Mouse (Mus musculus) G1E-ER4 (cell line): ENCODE data around the gene Tspan3. TPM values are rescaled to one million over a fixed set of nuclear protein-coding genes. Genes with fewer than 3 reads are reported as not detected.

Experiments used
- GATA1 ChIP-seq: IDR thresholded peaks from one replicate; pipeline ENCODE4 v1.8.0; 2012; ENCODE audit warnings: low read length, inconsistent platforms
- polyA plus RNA-seq: library from polyadenylated mRNA; stranded (reverse); fragments of >175 nt; gene quantifications from 2 replicates; pipeline ENCODE4 v1.2.3, GENCODE M21; 2012

Tspan3 gene
- polyA plus RNA-seq, 1 experiment: not detected

DNA sequence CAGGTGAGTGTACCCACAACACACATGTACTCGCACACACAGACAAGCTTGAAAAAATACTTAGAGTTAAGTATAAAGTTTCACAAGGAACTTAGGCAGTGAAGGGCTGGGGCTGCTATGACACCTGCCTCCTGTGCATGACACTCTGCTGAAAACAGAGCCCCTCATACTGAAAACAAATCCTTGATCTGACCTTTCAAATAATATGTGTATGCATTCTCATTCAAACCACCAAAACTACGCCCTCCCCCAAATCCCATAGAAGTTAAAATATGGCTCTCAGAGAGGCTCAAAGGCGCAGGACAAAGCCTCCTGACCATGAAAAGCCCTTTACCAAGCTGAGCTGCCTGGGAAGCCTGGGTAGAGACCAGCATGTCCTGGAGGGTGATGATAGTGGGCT, 10.0 kb upstream of the Tspan3 start:
- TF ChIP-seq GATA1: no peak

DNA sequence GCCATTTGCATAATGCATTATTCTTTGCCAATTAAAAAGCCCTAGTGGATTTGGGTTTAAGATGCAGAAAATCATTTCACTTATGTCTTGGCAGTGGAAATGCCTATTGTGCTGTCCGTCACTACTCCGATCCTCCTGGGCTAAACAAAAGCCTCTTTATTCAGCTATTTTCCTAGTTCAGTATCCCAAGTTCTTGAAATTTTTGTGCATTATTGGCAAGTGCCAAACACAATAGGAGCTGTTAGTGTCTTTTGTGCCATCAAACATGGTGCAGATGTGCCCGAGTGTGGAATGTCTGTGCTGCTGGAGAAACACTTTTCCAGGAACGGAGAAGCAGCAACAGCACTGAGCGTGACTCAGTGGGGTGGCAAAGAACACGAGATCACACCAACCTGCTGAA, 2.4 kb upstream of the Tspan3 start:
- no peak for TF ChIP-seq GATA1

DNA sequence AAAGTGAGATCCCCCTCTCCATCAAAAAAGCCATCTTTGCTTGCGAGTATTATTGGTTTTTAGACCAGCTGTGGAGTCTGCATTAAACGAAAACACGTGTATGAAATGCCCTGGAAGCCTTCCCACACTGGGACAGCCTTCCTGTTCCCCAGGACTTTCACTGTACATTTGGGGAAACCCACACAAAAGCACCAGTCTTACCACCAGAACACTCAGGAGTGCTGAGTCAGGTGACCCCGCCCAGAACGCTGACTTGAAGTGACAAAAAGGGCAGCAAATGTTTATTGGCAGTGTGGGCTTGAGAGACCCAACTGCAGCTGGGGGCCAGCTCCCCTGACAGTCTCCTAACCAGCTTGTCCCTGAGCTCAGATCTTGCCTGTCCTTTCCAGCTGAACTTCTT, 884 bp upstream of the Tspan3 start:
- no peak for TF ChIP-seq GATA1

DNA sequence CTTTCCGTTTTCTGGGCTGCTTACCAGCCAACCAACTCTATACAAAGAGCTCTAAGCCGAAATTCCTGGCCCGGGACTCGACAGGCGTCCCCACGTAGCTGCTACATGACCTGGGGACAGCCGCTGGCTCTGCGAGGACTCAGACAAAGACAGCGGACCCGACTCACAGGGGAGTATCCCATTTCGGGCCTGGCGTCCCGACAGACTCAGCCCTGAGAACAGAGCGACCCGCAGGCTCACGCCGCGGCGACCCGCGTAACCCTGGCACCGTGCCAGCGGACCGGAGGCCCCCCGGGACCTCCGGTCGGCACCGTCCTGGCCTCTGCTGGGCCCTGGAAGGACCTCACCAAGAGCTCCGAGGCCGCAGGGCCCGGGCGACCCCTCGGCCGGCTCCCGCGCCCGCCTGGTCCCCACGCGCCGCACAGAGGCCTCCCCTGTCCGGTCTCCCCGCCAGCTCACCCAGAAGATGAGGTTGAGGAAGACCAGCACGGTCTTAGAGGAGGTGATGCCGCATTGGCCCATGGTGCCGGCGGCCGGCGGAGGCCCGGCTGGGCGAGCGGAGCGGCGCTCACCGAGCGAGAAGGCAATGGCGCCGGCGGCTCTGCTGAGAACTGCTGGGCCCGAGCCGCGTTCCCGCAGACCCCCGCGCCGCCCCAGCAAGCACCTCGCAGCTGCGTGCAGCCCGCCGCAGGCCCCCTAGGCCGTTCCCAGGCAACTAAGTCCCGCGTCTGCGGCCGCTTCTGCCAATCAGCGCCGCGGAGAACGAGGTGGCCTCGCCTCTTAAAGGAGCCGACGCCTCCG, 4.7 kb downstream of the Tspan3 start:
- no peak for TF ChIP-seq GATA1

DNA sequence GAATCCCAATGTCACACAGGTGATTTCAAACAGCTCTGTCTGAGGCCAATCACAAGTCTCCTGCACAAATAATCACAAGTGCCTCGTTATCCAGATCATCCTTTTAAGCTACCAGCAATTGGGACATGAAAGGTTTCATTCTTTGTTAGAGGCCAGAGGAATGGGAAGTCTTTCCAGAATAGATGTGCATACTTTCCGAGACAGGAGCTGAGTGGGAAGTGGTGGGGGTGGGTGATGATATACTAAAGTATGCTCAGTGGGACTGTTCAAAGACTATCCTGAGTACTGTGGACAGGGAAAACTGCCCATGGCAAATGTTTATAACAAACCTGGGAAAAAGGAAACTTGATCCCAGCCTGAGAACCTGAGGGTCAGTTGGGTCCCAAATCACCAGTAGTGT, 5.8 kb downstream of the Tspan3 start:
- no peak for TF ChIP-seq GATA1

DNA sequence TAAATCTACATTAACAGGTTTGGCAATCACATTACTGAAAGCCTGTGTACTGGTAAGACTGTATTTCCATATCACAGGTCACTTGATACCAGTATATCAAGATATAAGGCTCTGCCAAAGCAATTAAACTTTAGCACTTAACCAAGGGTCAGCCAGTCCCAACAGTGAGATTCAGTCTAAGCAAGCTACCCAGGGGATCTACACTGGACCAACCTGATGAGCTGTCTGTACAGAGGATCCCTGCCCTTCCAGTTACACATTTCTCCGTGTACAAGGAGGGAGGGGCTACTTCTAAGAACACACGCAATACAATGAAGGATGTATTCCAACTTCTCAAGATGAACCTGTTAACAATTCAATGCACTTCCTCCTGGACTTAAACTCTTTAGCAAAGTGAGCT, 7.2 kb downstream of the Tspan3 start:
- no peak for TF ChIP-seq GATA1

DNA sequence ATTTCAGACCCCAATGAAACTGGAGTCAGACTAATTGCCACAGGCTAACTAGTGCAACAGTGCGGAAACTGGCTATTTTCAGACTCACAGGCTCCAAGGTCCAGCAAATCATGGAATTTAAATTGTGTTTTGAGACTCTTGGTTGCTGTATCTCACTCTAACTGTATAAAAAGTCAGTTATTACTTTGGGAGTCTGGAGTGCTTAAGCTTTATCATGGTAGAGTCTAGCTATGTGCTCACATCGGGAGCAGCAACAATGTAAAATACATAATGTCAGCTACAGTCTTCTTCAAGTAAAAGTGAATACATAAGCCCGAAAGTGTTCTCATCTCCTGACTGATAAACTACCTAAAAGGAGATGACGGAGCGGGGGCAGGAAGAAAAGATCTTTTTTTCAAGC, 10.7 kb downstream of the Tspan3 start:
- TF ChIP-seq GATA1: no peak

DNA sequence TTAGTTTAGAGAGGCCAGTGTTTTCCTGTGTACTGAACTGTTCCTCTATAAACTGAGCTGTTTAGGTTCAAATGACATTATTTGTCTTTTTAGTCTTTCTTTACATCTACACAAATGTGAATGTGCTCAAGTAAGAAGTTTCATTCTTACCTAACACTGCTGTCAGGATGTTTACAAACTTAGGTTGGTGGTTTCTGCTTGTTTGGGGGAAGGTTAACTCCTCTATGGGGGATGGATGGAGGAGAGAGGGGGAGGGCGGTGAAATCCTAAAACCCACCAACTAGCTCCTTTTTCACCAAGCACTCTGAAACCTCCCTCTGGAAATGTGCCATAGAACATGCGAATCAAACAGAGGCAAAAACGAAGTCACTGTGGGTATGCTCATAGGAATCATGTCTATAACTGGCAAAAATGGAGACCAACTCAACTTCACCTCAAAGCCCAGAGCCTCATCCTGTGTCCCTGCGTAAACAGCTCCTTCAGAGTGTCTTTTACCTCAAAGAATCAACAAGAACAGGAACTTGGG, 12.7 kb downstream of the Tspan3 start:
- TF ChIP-seq GATA1: no peak

DNA sequence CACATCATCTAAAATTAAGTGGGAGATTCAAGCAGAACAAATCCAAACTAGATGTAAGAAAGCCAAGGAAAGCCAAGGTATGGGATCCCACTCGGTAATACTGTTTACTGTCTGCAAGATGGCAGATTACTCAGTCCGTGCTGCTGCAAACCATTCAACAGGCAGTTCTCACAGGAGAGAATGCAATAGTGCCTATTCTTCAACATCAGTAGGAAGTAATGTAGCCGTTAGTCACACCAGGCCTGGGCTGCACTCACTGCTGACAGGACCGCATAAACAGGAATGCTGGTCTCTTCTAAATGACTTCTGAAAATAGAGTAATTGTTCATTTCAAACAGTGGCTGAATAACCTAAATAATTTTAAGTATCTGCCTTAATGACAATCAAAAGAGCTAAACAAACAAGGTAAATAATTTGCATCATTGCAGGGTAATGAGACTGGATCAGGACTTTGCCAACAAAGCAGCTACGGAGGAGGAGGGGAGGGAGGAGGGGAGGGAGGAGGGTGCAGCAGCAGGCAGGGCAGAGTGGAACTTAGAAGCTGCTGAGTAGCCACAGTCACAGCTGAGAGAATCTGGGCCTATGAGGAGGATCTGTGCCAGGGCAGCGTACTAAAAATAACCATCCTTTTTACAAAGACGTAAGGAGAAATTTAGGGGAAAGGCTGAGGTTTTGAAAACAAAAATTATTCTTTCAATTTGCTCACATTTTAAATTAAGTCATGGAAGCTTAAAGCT, 13.4 kb downstream of the Tspan3 start:
- TF ChIP-seq GATA1: no peak

DNA sequence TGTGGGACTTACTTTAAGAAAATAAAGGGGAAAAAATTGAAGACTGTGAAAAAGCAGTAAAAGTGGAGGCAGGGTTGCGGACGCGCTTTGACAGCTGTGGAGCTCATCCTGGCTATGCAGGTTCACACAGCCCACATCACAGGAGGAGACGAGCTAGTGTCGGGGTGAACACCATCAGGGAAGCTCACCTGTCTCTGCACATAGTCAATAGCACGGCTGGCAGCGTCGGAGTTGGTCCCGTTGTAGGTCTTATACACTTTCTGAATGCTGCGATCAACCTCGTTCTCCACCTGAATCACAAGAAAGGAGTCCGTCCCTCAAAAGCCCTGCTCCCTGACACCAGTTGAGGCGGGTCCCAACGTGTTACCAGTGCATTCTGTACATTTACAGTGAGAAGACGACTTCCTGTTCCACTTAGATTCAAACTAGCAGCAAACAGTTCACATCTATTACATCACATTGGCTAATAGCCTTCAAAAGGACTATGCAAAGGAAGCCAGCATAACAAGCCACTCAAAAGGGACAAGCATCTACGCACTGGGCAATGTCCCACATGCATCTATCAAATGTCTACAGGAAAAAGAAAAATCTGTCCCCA, 18.9 kb downstream of the Tspan3 start:
- TF ChIP-seq GATA1: no peak

DNA sequence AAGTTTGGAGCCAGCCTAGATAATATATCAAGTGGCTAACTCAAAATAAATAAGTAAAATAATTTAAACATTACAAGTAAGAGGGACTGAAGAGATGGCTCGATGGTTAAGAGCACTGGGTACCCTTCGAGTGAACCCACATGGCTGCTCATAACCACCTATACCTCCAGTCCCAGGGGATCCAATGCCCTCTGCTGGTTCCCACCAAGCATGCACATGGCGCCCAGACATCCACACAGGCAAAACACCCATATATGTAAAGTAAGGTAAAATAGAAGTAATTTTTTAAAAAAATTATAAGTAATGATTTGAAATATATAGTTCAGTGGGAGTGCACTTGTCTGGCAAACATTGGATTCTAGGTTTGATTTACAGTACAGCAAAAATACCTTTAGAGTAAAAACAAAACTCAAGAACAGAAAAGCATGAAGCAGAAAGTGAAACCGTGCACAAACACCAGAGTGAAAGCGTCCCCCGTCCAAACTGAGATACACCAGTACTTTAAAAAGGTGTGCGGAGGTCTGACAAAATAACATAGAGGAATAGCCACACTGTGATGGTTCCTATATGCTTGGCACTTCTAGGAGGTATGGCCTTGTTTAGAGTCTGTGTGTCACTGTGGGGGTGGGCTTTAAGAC, 20.8 kb downstream of the Tspan3 start:
- no peak for TF ChIP-seq GATA1

DNA sequence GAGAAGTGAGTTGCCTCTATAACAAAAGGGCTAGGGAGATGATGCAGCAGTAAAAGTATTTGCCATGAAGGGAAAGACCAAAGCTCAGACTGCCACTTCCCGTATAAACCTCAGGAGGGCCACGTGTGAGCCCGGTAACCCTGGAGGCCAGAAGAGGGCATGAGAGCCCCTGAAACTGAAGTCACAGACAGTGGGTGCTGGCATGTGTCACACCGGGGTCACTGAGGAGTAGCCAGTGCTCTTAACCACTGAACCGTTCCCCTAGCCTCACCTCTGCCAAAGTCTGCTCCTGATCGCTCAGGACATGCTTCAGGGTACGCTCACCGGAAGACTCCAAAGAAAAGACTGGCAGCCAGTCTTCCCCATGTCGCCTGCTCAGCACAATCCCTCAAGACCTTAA, 23.5 kb downstream of the Tspan3 start:
- TF ChIP-seq GATA1: no peak

DNA sequence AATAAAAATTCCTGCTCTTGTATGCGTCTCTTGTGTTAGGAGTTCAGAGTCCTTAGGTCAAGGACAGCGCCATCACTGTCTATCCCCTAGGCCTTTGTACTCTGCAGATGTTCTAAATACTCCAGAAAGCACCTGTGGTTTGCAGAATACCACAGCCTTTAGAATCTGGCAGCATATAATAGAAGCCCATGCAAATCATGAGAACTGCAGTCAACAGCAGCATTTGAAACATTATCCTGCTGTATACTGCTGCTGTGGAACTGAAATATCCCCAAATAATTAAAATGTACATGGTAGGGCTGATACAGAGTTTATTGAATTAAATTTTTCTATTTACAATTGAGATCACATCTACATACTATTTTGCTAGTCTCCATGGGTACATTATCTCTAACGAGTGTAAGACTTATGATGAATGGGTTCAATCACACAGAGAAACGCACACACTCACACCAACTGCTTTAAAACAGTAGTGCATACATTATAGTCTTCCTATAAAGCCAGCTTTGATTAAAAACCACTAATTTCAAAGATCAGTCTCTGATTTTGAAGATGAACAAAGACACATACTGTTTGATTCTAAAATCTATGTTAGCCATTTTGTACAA, 29.6 kb downstream of the Tspan3 start:
- no peak for TF ChIP-seq GATA1

DNA sequence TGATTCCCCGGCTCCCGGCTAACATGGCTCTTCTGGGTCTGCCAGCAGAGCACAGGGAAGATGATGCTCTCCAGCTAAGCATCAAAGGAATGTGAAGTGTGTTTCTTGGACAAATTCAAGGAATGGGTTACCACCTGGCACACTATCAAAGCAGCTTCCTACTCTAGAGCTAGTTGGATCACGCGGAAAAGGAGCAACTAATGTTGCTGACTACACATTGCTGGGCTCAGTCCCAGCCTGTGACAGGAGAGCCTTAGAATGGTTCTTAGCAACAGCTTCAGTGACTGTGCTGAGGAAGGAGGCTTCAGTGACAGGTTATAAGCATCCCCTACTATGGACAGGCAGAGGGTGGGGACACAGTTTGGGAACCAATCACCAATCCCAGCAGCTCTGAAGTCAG, 30.7 kb downstream of the Tspan3 start:
- TF ChIP-seq GATA1: no peak

DNA sequence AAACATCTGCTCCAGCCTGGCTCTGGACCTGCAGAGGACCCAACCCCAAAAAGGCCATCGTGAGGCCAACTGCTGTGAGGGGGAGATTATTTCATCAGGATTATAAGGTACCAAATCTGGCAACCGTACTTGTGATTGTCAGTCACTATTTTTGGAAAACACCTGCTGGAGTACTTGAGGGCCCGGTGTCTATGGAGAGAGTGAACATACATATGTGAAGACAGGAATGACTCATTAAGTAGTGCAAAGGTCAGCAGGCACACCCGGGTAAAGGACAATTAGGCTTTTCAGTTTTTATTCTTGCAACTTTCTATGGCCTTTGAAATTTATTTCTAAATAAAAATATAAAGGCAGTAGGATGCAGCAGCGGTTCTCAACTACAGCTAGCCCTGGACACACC, 31.3 kb downstream of the Tspan3 start:
- TF ChIP-seq GATA1: no peak
